Mouse (Mus musculus): ENCODE measurements at regions not wholly inside any gene's neighbourhood (a gene's known extent, or its start where the extent isn't known, plus 50 kb on each side); places are given as distances from the start of the nearest gene placed in this dataset.
A peak's percentile ranks its signal among the peaks of the same experiment; 100 is the strongest.

DNA sequence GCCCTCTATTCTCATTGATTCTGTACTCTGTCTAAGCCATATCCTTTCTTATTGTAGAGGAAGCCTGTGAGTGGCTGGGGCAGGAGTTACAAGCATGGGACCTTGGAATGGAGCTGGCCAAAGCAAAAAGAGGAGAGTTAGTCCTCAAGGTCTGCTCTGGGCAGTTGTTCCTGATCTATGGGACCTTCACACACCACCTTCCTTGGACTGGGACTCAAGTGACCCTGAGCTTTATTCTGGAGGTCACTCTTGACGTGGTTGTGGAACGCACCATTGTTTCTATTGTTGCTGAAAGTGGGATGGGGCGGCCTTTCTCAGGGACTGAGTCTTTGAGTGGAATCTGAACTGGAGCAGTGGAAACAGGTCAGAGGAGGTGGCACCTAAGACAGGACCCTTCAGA lies 291.0 kb downstream of the Gm49356 start:
- no peaks in the 10 kb centered on the region for H3K36me3 ChIP-seq (ENCODE audit: control insufficient read depth, insufficient read depth, low read length)
- ATAC-seq = no peak
- H3K4me3 ChIP-seq (ENCODE audit: low read depth, low read length) = no peak overlapping the region
- H3K4me1 ChIP-seq (ENCODE audit: control insufficient read depth, insufficient read depth, low read length) = no peaks in the 10 kb centered on the region
- no peaks in the 10 kb centered on the region for H3K27me3 ChIP-seq (replicated peaks; ENCODE audit: control insufficient read depth, insufficient read depth, low read length)
- 76% methylated on average over 3 of the region's 3 CpGs for WGBS
- no peak overlapping the region for H3K9ac ChIP-seq (ENCODE audit: low read length)
- no peak overlapping the region for H3K4me2 ChIP-seq (ENCODE audit: low read length)
- no peak overlapping the region for H3K27ac ChIP-seq (ENCODE audit: low read depth, low read length)
- DNase-seq (ENCODE audit: low spot score) = no peak
- no peaks in the 10 kb centered on the region for H3K9me3 ChIP-seq (replicated peaks; ENCODE audit: control insufficient read depth, low read length)

DNA sequence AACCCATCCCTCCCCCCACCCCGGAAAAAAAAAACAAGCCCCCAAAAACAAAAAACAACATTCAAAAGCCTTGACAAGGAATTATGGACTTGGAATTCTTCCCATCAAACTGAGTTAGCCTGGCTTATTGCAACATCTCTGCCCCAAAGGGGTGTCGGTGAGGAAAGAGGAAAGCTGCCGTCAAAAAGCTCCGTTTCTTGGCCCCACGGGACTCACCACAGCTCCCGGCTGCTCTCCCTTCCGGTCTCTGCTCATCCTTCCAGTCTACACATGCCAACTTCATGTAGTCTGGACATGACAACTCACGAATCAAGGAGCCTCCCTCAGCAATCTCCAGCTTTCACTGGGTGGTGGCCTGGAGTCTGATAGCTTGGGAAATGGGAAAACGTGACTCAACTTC lies 295.4 kb downstream of the Gm49356 start:
- Histone ChIP-seq H3K36me3 (ENCODE audit: control insufficient read depth, insufficient read depth, low read length) (no peaks in the 10 kb centered on the region), H3K9me3 (replicated peaks; ENCODE audit: control insufficient read depth, low read length) (no peaks in the 10 kb centered on the region), H3K4me1 (ENCODE audit: control insufficient read depth, insufficient read depth, low read length) (peaks cover 6% of the 10 kb centered on the region; the same call in 1 of the 2 replicates), H3K9ac (ENCODE audit: low read length) (no peak overlapping the region), H3K4me3 (ENCODE audit: low read depth, low read length) (no peak overlapping the region), H3K27ac (ENCODE audit: low read depth, low read length) (no peak overlapping the region), H3K4me2 (ENCODE audit: low read length) (no peak overlapping the region), H3K27me3 (replicated peaks; ENCODE audit: control insufficient read depth, insufficient read depth, low read length) (no peaks in the 10 kb centered on the region)
- DNase-seq (ENCODE audit: low spot score) (no peak), ATAC-seq (no peak)
- WGBS = 85% methylated on average over 9 of the region's 9 CpGs

DNA sequence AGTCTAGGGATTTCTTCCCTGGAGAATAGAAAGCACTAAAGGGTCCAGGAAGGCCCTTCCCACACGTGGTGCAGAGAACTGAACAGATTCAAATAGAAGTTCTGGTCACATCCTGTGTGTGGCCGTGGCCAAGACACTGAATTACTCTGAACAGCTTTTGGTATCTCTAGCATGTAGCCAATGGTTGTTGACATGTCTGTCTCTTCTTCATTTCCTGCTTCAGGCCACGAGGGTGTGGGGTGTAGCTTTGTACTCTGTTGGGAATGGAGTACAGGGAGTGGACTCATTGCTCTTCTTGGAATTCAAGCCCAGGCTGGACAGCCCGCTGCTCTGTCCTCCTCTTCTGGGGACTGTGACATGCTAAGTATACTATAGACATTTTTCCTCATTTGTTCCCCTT lies 298.5 kb downstream of the Gm49356 start:
- no peak for DNase-seq (ENCODE audit: low spot score)
- Histone ChIP-seq H3K27ac (ENCODE audit: low read depth, low read length) (no peak overlapping the region), H3K4me3 (ENCODE audit: low read depth, low read length) (no peak overlapping the region), H3K9me3 (replicated peaks; ENCODE audit: control insufficient read depth, low read length) (no peaks in the 10 kb centered on the region), H3K4me2 (ENCODE audit: low read length) (no peak overlapping the region), H3K4me1 (ENCODE audit: control insufficient read depth, insufficient read depth, low read length) (peaks cover 6% of the 10 kb centered on the region; the same call in 1 of the 2 replicates), H3K9ac (ENCODE audit: low read length) (no peak overlapping the region), H3K27me3 (replicated peaks; ENCODE audit: control insufficient read depth, insufficient read depth, low read length) (no peaks in the 10 kb centered on the region), H3K36me3 (ENCODE audit: control insufficient read depth, insufficient read depth, low read length) (no peaks in the 10 kb centered on the region)
- ATAC-seq = no peak
- 80% methylated on average over 4 of the region's 4 CpGs for WGBS

DNA sequence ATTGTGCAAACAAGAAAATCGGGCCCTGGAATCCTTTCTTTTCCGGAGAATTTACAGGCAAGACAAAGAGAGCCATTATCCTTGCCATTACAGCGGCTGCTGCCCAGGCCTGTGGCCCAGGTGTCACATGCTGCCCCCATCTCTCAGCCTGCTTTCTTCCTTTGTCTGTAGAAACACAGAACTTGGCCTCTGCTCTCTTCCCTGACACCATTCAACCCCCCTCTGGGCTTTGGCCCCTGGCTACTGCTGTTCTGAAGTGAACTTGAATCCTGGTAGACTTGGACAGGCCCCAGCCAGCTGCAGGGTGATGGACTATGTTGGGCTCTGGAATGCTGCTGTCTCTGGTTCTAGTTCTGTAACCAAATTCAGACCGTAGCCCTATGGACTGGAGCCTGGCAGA lies 299.3 kb downstream of the Gm49356 start:
- ATAC-seq (no peak), DNase-seq (ENCODE audit: low spot score) (peak; percentile 19)
- Histone ChIP-seq H3K27me3 (replicated peaks; ENCODE audit: control insufficient read depth, insufficient read depth, low read length) (no peaks in the 10 kb centered on the region), H3K27ac (ENCODE audit: low read depth, low read length) (no peak overlapping the region), H3K4me3 (ENCODE audit: low read depth, low read length) (no peak overlapping the region), H3K4me1 (ENCODE audit: control insufficient read depth, insufficient read depth, low read length) (peaks cover 6% of the 10 kb centered on the region; the same call in 1 of the 2 replicates), H3K4me2 (ENCODE audit: low read length) (no peak overlapping the region), H3K9me3 (replicated peaks; ENCODE audit: control insufficient read depth, low read length) (no peaks in the 10 kb centered on the region), H3K9ac (ENCODE audit: low read length) (no peak overlapping the region), H3K36me3 (ENCODE audit: control insufficient read depth, insufficient read depth, low read length) (no peaks in the 10 kb centered on the region)
- 23% methylated on average over 4 of the region's 4 CpGs for WGBS

DNA sequence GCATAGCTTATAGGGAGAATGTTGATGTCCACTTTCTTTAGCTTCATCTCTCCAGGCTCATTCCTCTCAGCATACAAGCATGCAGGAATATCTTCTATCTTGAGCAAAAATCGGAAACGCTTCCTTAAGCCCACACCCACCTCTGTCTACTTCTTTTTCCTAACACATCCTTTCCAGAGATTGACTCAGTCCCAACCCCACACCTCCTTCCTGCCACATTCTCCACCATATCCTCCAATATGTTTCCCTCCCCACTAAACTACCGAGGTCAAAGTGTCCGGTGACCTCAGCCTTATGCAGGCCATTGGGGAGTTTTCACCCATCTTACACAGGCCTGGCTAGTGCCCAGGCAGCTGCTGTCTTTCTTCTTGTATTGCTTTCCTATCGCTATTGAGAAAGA lies 301.4 kb downstream of the Gm49356 start:
- Histone ChIP-seq H3K4me2 (ENCODE audit: low read length) (no peak overlapping the region), H3K4me1 (ENCODE audit: control insufficient read depth, insufficient read depth, low read length) (peaks cover 6% of the 10 kb centered on the region; the same call in 1 of the 2 replicates), H3K27ac (ENCODE audit: low read depth, low read length) (no peak overlapping the region), H3K27me3 (replicated peaks; ENCODE audit: control insufficient read depth, insufficient read depth, low read length) (no peaks in the 10 kb centered on the region), H3K9me3 (replicated peaks; ENCODE audit: control insufficient read depth, low read length) (no peaks in the 10 kb centered on the region), H3K4me3 (ENCODE audit: low read depth, low read length) (no peak overlapping the region), H3K9ac (ENCODE audit: low read length) (no peak overlapping the region), H3K36me3 (ENCODE audit: control insufficient read depth, insufficient read depth, low read length) (no peaks in the 10 kb centered on the region)
- WGBS = 90% methylated on average over 5 of the region's 5 CpGs
- no peak for ATAC-seq
- no peak for DNase-seq (ENCODE audit: low spot score)

DNA sequence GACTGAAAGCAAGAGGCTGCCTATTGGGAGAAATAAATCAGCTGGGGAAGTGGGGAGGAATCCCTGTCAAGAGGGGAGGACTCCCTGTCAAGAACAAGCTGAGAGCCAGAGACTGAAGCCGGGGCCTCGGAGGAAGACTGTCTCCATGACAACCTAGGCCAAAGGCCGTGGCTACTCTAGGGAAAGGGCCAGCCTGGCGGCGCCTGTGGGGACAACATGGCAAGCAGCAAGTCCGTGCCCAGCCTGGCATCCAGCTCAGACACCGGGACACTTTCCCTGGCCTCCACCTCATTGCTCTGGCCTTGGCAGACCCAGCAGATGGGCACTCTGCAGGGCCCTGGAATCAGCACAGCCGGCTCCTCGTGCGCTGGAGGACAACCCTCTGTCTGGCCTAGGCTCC lies 305.3 kb downstream of the Gm49356 start:
- no peak overlapping the region for H3K9ac ChIP-seq (ENCODE audit: low read length)
- no peak for DNase-seq (ENCODE audit: low spot score)
- WGBS = 57% methylated on average over 10 of the region's 10 CpGs

DNA sequence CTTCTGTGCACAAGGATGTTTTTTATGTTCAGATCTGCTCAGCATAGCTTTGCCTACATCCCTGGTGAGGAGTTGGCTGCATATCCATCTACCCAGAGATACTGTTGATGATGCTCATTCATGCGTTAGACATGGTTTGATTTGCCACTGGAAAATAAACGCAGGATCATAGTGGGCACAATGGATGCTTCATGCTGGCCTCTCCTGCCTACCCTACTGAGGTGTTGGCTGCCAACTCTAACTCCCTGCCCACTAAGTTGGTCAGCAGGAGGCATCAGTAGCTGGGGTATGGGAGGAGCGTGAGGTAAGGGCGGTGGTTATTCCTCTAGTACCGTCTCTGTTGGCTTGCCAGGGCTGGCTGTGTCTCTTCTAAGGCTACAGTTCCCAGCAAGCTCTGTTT lies 307.3 kb downstream of the Gm49356 start:
- WGBS = 78% methylated on average over 5 of the region's 5 CpGs
- Histone ChIP-seq H3K27me3 (replicated peaks; ENCODE audit: control insufficient read depth, insufficient read depth, low read length) (no peaks in the 10 kb centered on the region), H3K4me1 (ENCODE audit: control insufficient read depth, insufficient read depth, low read length) (peaks cover 16% of the 10 kb centered on the region), H3K27ac (ENCODE audit: low read depth, low read length) (0 out of 2 replicates have a peak overlapping the region, but pooled peaks have one; percentile 9), H3K9me3 (replicated peaks; ENCODE audit: control insufficient read depth, low read length) (no peaks in the 10 kb centered on the region), H3K4me2 (ENCODE audit: low read length) (no peak overlapping the region), H3K9ac (ENCODE audit: low read length) (no peak overlapping the region), H3K4me3 (ENCODE audit: low read depth, low read length) (no peak overlapping the region), H3K36me3 (ENCODE audit: control insufficient read depth, insufficient read depth, low read length) (no peaks in the 10 kb centered on the region)
- ATAC-seq = no peak
- no peak for DNase-seq (ENCODE audit: low spot score)

More for the DNA sequence above, 305.3 kb downstream of the Gm49356 start:
- H3K27me3 ChIP-seq (replicated peaks; ENCODE audit: control insufficient read depth, insufficient read depth, low read length) = no peaks in the 10 kb centered on the region
- H3K9me3 ChIP-seq (replicated peaks; ENCODE audit: control insufficient read depth, low read length) = no peaks in the 10 kb centered on the region
- no peak overlapping the region for H3K4me2 ChIP-seq (ENCODE audit: low read length)
- no peaks in the 10 kb centered on the region for H3K36me3 ChIP-seq (ENCODE audit: control insufficient read depth, insufficient read depth, low read length)
- ATAC-seq = no peak
- no peak overlapping the region for H3K27ac ChIP-seq (ENCODE audit: low read depth, low read length)
- peaks cover 16% of the 10 kb centered on the region for H3K4me1 ChIP-seq (ENCODE audit: control insufficient read depth, insufficient read depth, low read length)
- no peak overlapping the region for H3K4me3 ChIP-seq (ENCODE audit: low read depth, low read length)

DNA sequence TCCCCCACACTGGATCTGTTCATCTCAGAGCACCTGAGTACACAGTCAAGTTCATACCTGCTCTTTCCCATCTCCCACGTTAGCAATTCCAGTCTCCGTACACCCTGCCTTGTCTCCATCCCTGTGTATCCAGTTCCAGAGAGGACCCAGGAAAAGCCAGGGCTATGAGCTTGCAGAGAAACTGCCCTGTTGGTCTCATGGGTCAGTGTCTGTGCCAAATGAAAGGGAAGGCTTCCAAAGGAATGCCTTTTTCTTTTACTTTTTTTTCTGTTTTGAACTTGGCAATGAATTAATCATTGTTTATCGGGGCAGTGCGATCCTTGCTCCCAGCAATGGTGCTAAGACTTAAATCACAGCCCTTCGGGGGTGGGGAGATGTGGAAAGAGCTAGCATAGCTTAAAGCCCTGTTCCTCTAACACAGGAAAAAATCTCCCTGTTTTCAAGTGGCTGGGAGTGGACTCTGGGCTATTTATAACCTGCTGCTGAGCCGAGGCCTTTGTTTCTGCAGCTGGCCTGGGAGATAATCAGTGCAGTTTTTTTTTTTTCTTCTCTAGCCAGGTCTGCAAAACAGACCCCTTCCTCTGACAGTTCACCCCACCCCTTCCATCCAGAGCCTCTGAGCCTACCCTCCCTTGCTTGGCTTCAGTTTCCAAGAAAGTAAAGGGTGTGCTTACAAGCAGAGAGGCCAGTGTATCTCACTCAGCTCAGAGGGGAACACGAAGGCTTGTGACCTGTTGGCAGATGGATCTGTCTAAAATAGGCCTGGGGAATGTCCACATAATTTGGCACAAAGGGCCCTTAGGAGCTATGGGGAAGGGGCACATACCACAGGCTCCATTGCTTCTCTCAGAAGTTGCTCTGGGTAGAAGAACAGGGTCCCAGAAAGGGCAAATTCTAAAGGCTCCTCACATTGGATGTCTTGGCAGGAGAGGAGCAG lies 308.6 kb downstream of the Gm49356 start:
- no peaks in the 10 kb centered on the region for H3K9me3 ChIP-seq (replicated peaks; ENCODE audit: control insufficient read depth, low read length)
- peak; percentile 74 for ATAC-seq
- no peak overlapping the region for H3K4me3 ChIP-seq (ENCODE audit: low read depth, low read length)
- H3K27ac ChIP-seq (ENCODE audit: low read depth, low read length) = peak overlapping the region; percentile 69
- no peaks in the 10 kb centered on the region for H3K36me3 ChIP-seq (ENCODE audit: control insufficient read depth, insufficient read depth, low read length)
- H3K9ac ChIP-seq (ENCODE audit: low read length) = no peak overlapping the region
- no peak overlapping the region for H3K4me2 ChIP-seq (ENCODE audit: low read length)
- 9% methylated on average over 7 of the region's 7 CpGs for WGBS
- peaks cover 16% of the 10 kb centered on the region for H3K4me1 ChIP-seq (ENCODE audit: control insufficient read depth, insufficient read depth, low read length)
- peak; percentile 69 for DNase-seq (ENCODE audit: low spot score)
- no peaks in the 10 kb centered on the region for H3K27me3 ChIP-seq (replicated peaks; ENCODE audit: control insufficient read depth, insufficient read depth, low read length)

DNA sequence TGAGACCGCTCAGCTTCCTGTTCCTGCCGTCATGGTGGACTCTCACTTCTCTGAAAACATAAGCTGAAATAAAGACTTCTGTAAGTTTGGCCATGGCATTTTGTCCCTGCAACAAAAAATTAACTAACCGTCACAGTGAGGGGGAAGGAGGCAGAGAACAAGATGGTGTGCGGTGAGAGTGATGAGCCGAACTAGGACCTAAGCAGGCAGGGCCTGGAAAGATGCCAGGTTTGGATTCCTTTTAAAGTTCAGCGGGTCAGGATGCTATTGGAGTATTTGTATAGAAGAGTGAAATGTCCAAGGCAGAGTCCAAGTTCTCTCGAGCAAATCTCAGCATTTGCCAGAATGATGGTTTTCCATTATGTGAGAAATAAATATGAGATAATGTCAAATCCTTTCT lies 312.3 kb downstream of the Gm49356 start:
- Histone ChIP-seq H3K4me3 (ENCODE audit: low read depth, low read length) (no peak overlapping the region), H3K4me2 (ENCODE audit: low read length) (no peak overlapping the region), H3K27me3 (replicated peaks; ENCODE audit: control insufficient read depth, insufficient read depth, low read length) (no peaks in the 10 kb centered on the region), H3K27ac (ENCODE audit: low read depth, low read length) (no peak overlapping the region), H3K9ac (ENCODE audit: low read length) (no peak overlapping the region), H3K36me3 (ENCODE audit: control insufficient read depth, insufficient read depth, low read length) (no peaks in the 10 kb centered on the region), H3K9me3 (replicated peaks; ENCODE audit: control insufficient read depth, low read length) (no peaks in the 10 kb centered on the region), H3K4me1 (ENCODE audit: control insufficient read depth, insufficient read depth, low read length) (peaks cover 16% of the 10 kb centered on the region)
- WGBS = 71% methylated on average over 7 of the region's 7 CpGs
- DNase-seq (ENCODE audit: low spot score) (no peak), ATAC-seq (no peak)
